Mouse (Mus musculus) gonadal fat pad, adult 2 months (tissue): ENCODE results near the gene Fbxl8. TPM values are rescaled to one million over a fixed set of nuclear protein-coding genes. Genes with fewer than 3 reads are reported as not detected.
"Not testable (repeated sequence)": the region's sequence is repeated elsewhere in the genome, so short reads cannot be mapped to it uniquely, and the experiment has no call there.

Experiments used
- DNase-seq: peaks from one replicate; pipeline ENCODE4 v3.0.0-alpha.2; 2012; ENCODE audit warnings: low read depth
- polyA plus RNA-seq: library from polyadenylated mRNA; depleted of rRNA; stranded (reverse); fragments of >200 nt; gene quantifications from 2 replicates; pipeline ENCODE4 v1.2.3, GENCODE M21; 2012

Gene Fbxl8
- polyA plus RNA-seq, 1 experiment = 7.6 TPM

DNA sequence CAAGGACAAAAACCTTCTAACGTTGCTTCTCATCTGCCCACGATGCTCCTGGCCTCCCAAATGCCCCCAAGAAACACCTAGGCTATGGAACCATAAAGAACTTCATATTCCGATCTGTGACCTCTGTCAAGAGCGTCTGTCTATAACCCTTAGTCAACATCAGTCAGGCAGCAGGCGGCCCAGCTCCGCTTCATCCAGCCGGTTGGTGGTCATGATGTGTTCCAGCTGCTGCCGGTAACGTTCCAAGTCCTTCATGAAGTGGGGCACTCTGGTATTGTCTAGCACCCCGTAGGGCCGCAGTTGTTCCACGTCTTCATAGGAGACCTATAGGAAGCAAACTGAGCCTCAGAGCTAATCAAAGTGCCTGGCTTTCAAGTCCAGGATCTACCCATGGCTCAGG, 17.4 kb downstream of the Fbxl8 start:
- no peak for DNase-seq

DNA sequence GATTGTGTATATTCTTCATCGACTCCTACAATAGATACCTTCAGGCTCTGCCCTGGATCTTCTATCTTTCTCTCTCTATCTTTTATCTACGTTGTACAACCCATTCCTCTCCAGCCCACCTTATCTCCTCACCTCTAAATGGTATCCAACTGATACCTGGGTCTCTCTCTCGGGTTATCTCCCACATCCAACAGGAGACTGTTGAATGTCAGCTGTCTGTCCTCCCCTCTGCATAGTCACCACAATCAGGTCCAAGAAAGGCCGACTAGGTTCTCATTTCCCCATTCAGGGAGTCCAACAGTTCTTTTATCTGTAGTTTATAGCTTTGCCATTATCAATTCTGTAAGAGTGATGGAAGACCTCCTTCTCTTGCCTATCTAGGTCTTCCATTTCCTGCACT, 17.8 kb downstream of the Fbxl8 start:
- DNase-seq = no peak

DNA sequence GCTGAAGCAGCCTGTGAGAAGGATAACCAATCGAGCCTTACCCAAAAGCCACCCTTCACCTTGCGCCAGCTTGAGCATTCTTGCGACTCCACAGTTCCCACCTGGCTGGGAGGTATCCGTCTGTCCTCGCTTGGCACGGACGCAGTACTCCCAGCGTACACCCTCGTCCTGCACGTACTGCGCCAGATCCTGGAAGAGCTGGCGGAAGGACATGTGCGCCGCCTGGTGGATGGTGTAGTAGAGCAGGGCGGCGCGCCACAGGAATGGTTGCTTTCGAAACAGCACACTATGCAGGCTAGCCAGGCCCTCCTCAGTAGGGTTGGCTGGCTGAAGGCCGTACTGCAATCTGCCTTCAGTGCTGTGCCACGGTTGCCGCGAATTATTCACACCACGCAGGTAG, 18.6 kb downstream of the Fbxl8 start:
- DNase-seq = no peak

DNA sequence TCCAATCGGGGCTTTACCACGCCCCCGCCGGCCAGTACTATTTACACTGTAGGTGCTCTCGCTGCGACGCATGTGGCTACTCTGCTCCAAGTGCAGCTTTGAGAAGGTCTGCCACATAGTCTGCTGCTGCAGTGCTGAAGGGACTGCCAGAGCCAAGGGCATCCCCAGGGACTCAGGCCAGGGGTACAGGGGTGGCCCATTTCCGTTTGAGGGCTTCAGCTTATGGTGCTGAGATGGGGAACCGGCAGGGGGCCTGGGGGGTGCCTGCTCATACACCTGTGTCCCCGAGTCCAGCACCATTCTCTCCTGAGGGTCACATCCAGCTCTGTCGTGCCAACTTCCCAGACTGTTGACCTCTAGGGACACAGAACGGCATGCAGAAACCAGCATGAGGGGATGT, 21.1 kb downstream of the Fbxl8 start:
- DNase-seq = no peak

DNA sequence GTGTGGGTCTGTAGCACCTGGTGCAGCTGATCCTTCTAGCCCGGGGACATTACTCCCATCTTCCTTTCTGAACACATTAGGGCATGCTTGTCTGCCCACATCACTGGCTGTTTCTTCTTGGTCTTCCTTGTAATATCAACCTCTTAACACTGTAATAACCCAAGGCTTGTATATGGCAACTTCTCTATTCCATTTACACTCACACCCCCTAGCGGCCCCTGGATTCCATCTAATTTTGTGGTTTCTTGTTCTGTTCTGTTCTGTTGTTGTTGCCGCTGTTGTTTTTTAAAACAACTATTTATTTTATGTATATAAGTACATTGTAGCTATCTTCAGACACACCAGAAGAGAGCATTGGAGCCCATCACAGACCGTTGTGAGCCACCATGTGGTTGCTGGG, 22.5 kb downstream of the Fbxl8 start:
- no peak for DNase-seq

DNA sequence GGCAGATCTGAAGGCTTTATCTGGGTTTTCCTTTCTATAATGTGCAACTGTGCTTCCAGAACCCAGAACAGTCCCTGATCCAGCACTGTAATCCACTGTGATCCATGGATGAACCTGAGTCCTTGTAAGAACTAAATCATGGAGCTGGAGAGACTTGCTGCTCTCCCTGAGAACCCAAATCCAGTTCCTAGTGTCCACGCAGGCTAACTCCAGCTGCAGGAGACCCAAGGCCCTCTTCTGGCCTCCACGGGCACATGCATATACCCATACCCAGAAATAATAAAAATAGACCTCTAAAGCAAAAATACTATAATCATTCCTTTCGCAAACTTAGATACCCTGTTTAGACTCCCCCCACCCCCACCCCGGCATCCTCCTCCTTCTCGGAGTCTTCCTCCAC, 23.8 kb downstream of the Fbxl8 start:
- no peak for DNase-seq

DNA sequence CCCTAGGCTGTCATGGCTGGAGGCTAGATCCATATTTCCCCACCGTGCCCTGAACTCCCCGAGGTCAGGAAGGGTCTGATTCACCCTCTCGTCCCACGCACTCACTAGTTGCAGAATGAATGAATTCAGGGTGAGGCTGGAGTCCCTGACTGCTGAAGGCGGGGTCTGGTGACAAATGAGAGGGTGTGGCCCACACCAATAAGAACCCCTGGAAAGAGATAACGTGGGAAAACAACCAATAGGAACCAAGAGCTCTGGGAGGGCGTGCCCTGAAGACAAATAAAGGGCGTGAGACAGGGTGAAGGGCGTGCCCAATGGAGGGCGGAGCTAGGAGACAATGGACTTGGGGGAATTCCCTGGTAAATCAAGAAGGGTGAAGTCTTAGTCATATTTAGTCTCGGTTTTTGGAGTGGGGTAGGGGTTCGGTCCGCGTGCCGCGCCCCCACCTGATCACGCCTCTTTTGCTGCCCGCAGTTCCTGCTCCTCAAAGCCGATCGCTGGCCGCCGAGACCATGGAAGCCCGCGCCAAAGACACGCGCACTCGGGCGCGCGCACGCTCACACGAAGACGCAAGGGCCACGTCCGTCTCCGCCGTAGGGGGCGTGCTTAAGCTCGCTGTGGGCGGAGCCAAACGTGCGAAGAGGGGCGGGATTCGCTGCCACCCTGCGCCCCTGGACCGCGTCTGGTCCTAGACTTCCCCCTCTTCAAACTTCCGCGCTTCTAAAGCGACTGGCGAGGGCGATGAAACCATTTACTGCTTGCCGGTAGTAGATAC, 24.7 kb downstream of the Fbxl8 start:
- no peak for DNase-seq

DNA sequence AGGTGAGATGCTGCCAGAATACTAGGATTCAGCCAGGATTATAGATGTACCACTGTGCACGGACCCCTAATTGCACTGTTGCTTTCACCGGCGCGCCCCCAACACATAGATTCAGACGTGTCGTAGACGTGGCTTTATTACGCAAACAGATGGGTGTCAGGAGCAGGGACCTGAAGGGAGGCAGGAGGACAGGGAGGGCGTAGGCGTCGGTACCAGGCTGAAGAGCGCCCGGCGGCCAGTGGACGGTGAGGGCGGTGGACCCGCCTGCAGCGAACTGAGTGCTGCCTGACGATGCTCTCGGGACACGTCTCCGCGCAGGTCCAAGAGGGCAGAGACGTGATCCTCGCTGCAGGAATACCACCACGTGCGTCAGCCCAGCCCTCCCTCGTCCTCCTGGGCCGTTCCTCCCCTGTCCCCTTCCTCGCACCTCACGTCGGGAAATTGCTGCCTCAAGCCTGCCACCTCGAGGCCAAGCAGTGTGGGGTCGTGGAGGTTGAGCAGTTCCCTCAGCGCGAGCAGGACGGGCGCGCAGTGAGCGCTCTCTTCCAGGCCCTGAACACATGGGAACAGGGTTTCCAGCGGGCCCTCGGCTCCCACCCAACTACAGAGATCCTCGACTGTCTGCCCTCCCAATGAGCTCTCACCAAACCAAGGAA, 25.5 kb downstream of the Fbxl8 start, which contains the start of gene 4931428F04Rik:
TSS of gene 4931428F04Rik (minus strand) at position 60 of the 656 bp plus-strand sequence.
- no peak for DNase-seq

DNA sequence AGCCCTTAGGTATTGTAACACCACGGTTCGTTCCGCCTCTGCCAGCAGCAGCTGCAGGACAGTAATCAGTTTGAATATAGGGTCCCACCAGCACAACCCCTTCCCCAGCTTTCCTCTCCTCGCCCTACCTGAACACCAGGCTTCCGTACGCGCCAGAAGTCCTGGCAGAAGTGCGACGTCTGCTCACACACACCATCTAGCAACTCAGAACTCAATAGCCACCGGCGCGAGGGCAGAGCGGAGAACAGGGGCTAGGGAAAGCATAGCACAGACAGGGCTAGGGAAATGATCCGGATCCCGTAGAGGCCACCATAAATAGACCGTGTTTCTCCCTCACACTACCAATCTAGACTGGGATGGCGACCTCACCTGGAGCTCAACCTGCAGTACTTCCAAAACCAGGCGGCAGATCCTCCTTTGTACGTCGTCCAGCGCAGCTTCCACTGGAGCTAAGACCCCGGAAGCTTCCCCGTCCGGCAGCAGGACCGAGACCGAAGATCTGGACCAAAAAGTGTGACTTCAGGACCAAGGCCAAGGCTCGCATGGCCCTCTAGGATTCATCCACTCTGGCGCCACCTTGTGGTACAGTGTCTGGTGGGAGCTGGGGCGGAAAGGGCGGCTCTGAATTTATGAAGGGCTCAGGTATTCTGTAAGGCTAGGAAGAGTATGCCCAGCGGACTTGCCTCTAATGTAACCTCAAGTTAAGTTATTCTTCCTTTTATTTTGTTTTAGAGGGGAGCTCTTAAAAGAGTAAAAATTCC, 26.3 kb downstream of the Fbxl8 start:
- DNase-seq = no peak

DNA sequence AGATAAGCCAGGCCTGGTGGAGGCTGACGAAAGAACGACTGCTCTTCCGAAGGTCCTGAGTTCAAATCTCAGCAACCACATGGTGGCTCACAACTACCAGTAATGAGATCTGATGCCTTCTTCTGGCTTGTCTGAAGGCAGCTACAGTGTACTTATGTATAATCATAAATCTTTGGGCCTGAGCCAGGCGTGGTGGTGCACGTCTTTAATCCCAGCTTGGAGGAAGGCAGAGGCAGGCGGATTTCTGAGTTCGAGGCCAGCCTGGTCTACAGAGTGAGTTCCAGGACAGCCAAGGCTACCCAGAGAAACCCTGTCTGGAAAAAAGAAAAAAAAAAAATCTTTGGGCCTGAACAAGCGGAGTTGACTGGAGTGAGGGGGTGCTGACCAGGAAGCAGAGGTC, 26.9 kb downstream of the Fbxl8 start:
- DNase-seq = not testable (repeated sequence)

DNA sequence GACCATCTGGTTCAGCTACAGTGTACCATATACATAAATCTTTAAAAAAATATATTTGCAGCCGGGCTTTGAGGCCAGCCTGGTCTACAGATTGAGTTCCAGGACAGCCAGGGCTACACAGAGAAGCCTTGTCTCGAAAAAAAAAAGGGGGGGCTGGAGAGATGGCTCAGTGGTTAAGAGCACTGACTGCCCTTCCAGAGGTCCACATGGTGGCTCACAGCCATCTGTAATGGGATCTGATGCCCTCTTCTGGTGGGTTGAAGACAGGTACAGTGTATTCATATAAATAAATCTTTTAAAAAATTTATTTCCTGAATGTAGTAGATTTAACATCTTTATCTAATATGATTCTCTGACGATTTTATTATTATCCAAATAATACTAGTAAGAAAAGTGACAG, 27.4 kb downstream of the Fbxl8 start:
- not testable (repeated sequence) for DNase-seq

DNA sequence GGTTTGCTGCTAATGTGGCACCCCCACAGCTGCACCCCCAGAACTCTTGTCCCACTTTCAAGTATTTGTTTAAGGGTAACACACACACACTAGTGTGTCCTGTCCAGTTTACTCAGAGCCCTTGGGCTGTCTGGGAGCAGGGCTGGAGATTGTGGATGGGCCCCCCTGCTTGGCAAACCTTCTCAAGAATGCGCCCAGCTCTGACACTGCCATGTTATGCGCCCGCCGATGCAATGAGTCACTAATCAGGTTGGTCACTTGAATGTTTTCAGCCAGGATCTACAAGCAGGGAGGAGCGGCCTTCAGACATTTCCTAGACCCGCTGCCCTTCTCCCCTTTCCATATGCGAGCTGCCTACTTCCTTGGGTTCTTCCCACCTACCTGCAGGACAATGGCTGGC, 28.0 kb downstream of the Fbxl8 start:
- no peak for DNase-seq

DNA sequence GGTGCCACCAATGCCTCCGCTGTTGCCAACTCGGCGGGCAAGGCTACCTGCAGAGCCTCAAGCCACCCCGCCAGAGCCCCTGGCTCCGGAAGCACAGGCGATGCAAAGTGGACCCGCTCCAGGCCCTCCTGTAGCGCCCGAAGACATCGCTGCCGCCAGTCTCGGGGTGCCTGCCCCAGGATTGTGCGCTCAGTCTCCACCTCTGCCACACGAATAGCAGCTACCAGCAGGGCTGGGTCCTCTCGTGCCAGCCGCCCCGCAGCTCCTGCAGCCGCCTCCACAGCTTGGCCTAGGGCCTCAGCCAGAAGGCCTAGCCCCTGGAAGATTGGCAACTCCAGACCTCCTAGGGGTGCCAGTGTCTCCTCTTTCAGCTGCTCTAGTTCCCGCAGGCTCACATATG, 29.0 kb downstream of the Fbxl8 start:
- no peak for DNase-seq

DNA sequence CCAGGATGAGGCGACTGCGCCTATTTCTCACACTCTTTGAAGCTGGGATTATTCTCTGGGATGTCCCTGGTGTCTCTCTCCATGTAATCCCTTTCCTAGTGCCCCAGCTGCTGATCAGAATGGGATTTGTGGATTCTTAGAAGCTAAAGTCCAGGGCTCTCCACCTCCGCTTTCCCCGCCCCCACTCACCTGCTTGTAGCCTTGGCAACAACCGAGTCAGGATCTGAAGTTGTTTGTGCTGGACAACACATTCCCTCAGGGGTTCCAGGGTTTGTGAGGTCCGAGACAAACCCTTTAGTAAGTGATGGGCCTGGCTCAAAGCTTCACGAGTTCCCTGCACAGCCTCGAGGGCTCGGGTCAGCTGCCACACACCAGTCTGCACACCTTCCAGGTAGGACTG, 30.3 kb downstream of the Fbxl8 start:
- no peak for DNase-seq

DNA sequence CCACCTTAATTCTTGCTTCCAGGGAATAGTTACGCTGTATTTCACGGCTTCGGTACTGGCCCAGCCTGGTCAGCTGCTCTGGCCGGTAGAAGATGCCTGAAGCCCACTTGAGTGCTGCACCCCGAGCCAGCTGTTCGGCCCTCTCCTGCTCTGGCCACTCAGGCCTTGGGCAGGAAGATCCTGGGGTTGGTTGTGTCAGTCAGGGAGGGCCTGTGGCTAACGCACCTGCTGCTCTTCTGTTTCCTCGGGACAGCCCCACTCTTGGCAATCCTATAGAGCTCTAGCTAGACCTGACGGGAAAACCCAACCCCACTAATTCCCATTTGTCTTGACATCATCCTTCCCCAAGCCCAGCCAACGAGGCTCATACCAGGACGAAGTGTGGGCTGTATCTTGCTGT, 30.8 kb downstream of the Fbxl8 start:
- no peak for DNase-seq

DNA sequence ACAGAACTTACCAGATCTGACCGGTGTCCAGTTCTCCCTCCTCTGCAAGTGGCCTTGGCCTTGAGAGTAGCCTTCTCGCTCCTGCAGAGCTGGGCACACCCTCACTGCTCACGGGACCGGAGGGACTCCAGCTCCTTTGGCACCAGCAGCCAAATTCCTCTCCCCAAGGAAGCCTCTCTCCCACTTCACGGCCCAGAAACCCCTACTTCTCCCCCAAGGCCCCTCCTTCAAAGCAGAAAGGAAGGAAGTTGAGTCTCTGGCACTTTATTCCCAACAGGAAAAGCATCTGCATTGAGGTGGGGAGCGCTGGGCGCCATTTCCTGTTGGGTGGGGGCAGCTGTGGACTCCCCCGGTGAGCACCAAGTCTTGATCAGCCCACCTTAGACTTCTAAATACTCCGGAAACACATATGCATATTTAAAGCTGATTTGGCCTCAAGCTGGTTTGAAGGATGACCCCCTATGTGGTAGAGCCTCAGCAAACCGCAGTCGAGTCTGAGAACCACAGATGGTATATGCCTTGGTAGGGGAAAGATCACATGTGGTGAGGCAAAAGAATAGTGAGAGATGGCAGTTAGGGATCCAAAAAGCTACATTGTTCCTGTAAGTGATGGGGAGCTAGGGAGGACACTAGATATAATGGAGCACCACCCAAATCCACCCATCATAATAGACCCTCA, 31.6 kb downstream of the Fbxl8 start, which contains the start of gene Exoc3l:
TSS of gene Exoc3l (minus strand) at position 207 of the 679 bp plus-strand sequence.
- no peak for DNase-seq

DNA sequence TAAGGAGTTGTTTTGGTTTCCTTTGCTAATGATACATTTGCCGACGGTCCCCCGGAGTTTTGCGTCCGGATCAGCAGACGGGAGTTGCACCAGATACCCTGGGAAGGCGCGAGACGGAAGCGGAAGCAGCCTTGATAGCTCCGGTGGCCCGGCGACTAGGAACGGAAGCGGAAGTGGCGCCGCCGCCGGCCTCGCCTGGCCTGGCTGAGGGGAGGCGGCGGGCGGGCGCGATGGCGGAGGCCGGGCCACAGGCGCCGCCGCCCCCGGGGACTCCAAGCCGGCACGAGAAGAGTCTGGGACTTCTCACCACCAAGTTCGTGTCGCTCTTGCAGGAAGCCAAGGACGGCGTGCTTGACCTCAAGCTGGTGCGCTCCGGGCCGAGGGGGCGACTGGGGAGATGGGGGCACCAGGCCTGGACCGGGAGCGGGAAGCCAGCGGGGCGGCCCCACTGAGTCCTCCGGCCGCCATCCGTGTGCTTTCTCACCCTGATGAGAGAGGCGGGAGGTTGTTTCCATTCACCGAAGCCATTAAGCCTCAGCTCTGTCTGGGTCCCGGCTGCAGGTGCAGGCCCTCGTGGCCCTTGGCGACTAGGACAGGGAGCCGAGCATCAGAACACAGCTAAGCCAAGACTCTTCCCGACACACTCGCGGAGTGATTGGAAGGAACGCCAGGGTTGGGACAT, 33.2 kb downstream of the Fbxl8 start, which contains the start of gene E2f4:
TSS of gene E2f4 (plus strand) at position 153 of the 682 bp plus-strand sequence.
- no peak for DNase-seq

DNA sequence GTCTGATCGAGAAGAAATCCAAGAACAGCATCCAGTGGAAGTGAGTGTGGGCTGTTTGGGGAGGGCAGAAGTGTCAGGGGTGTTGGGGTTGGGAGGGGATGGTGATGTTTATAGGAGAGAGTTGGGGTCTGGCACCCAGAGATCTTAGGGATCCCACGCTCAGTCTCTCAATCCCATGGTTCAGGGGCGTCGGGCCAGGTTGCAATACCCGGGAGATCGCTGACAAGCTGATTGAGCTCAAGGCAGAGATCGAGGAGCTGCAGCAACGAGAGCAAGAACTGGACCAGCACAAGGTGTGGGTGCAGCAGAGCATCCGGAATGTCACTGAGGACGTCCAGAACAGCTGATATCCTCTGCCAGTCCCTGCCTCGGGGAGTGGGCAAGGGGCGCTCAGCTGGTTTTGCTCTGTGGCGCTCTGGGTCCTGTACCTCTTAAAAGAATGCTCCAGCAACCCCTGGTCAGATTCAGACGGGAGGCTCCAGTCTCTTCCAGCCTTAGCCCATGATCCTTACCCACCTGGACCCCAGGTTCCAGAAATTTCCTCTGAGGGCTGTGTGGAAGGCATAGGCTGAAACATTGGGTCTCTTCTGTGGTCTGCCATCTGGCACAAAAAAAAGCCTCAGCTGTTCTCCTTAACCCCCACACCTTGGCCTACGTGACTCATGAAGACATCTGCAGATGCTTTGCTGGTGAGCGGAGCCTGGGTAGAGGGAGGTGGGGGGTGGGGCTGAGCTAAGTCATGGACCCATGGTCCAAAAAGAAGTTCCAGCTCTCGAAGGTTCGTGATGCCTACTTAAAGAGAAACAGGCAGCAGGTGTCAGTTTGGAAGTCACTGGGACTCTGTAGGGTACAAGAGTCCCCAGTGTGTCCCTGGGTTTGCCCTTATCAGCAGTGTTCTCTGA, 34.2 kb downstream of the Fbxl8 start:
- DNase-seq = no peak

DNA sequence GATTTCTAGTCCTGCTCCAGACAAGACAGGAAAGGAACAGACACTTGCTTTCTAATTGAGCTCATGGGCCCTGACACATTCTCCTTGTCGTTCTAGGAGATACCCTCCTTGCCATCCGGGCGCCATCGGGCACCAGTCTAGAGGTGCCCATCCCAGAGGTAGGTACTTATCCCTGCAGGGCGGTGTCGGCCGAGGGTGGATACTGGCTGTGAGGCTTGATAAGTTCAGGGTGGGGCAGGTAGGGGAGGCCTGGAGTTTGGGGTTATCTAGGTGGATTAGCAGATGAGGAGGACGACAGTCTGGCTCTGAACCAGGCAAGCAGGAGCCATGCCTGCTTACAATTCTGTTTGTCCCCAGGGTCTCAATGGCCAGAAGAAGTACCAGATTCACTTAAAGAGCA, 35.5 kb downstream of the Fbxl8 start:
- no peak for DNase-seq

DNA sequence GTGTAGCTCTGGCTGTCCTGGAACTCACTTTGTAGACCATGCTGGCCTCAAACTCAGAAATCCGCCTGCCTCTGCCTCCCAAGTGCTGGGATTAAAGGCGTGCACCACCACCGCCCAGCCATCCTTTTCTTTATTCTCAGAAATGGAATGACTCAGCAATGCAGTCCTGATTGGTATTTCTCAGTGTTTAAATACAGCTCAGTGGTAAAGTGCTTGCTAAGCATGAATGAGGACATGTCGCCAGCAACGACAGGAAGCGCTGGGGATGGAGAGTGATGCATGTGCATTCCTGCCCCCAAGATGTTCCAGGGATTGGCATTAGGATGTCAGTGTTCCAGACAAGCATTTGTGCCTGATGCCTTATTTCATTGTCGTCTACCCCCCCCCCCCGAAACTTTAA, 38.9 kb downstream of the Fbxl8 start:
- DNase-seq = no peak
